Mouse (Mus musculus): ENCODE results near the gene Tspyl4.

DNA sequence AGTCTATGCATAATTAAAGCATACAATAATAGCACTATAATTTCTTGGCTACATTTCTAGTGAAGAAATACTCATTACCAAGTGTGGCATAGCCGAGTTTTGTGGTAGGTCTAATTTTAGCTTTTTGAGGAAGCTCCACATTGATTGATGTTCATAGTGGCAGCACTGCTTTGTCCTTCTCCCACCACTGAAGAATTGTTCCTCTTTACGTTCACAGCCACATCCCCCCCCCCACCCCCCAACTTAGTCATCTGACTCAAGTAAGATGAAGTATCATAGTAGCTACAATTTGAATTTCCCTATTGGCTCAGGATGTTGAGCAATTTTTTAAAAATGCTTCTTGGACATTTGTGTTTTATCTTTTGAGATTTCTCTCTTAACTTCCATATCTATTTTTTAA is 47.6 kb upstream of the Tspyl4 start:
- TF ChIP-seq CTCF (IDR thresholded peaks at IDR 0.05; ENCODE audit: borderline replicate concordance, insufficient read depth, low read depth, low read length) (no peak), POLR2A (IDR thresholded peaks at IDR 0.05; ENCODE audit: borderline replicate concordance, insufficient read depth, low read length) (no peak)

Data from cerebellum, adult 2 months (tissue).